Mouse (Mus musculus) ES-E14 (cell line): ENCODE results near the gene As3mt. TPM values are rescaled to one million over a fixed set of nuclear protein-coding genes. Genes with fewer than 3 reads are reported as not detected.
A peak's percentile ranks its signal among the peaks of the same experiment; 100 is the strongest.

Experiments
- DNase-seq: peaks from one replicate; pipeline ENCODE4 v3.0.0-alpha.2; 2013; ENCODE audit warnings: low read depth, low spot score
- H3K27ac ChIP-seq: 2 replicates; pipeline ENCODE4 v1.5.1; 2012; ENCODE audit warnings: low read depth, mild to moderate bottlenecking, low read length, moderate library complexity, mixed read lengths; ENCODE audit not compliant: poor library complexity, insufficient read depth, severe bottlenecking
- H3K36me3 ChIP-seq: 2 replicates; pipeline ENCODE4 v1.6.1; 2012; ENCODE audit warnings: mild to moderate bottlenecking, low read length, moderate library complexity, mixed read lengths; ENCODE audit not compliant: control insufficient read depth, poor library complexity, insufficient read depth, severe bottlenecking
- H3K4me1 ChIP-seq, 2 experiments: fragments of 150-350 bp in 1 of 2; sonication (generic) in 1 of 2; 2 replicates each; pipeline ENCODE4 v1.6.1; 2012; ENCODE audit warnings: low read length in 2 of 2, mild to moderate bottlenecking in 1 of 2, mixed read lengths in 1 of 2; ENCODE audit not compliant: control insufficient read depth in 2 of 2, insufficient read depth in 2 of 2, poor library complexity in 1 of 2
- H3K4me3 ChIP-seq, 2 experiments: fragments of 150-350 bp in 1 of 2; sonication (generic) in 1 of 2; 2 replicates each; pipeline ENCODE4 v1.5.1; 2012; ENCODE audit warnings: low read length in 2 of 2, low read depth in 1 of 2, mild to moderate bottlenecking in 1 of 2, mixed read lengths in 1 of 2; ENCODE audit not compliant: insufficient read depth in 1 of 2, poor library complexity in 1 of 2, severe bottlenecking in 1 of 2
- H3K9ac ChIP-seq: 2 replicates; pipeline ENCODE4 v1.6.1; 2012; ENCODE audit warnings: low read depth, mild to moderate bottlenecking, low read length, mixed read lengths; ENCODE audit not compliant: poor library complexity, insufficient read depth, severe bottlenecking
- H3K9me3 ChIP-seq: fragments of 150-350 bp; sonication (generic); 2 replicates; pipeline ENCODE4 v1.6.1; 2012; ENCODE audit warnings: low read depth, mild to moderate bottlenecking, low read length; ENCODE audit not compliant: control insufficient read depth, insufficient read depth
- CHD2 ChIP-seq: IDR thresholded peaks from 2 replicates; pipeline ENCODE4 v1.6.1; 2014; ENCODE audit warnings: mild to moderate bottlenecking, low read depth, low read length, inconsistent platforms
- HCFC1 ChIP-seq: IDR thresholded peaks from 2 replicates; pipeline ENCODE4 v1.6.1; 2012; ENCODE audit warnings: low read length, inconsistent platforms, borderline replicate concordance; ENCODE audit not compliant: insufficient read depth
- MAFK ChIP-seq: IDR thresholded peaks from 2 replicates; pipeline ENCODE4 v1.6.1; 2014; ENCODE audit warnings: mild to moderate bottlenecking, low read depth, low read length, inconsistent platforms; ENCODE audit not compliant: insufficient read depth
- ZC3H11A ChIP-seq: IDR thresholded peaks from 2 replicates; pipeline ENCODE4 v1.6.1; 2012; ENCODE audit warnings: low read depth, mild to moderate bottlenecking, inconsistent platforms, low read length, borderline replicate concordance
- ZNF384 ChIP-seq: IDR thresholded peaks from 2 replicates; pipeline ENCODE4 v1.6.1; 2012; ENCODE audit warnings: low read depth, low read length, inconsistent platforms
- in situ Hi-C, 2 experiments: fragments of 600-800 bp; cut with MboI; formaldehyde crosslinking; loops; one replicate each; pipeline ENCODE4 v1.15.1; 2025; ENCODE audit warnings: low sequenced_read_pairs in 2 of 2, inconsistent platforms in 1 of 2; ENCODE audit not compliant: unreplicated experiment in 2 of 2
- total RNA-seq: library from RNA; depleted of rRNA; stranded (reverse); fragments of 300-350 nt; gene quantifications from 2 replicates; pipeline ENCODE4 v1.2.3, GENCODE M21; 2012

Gene As3mt
- total RNA-seq, 1 experiment = 11.0 TPM

GRCm38 (mm10) chr19:46669802-46670201 is 37.5 kb upstream of the As3mt start:
- Histone ChIP-seq H3K27ac (no peak overlapping the region), H3K9ac (no peak overlapping the region), H3K4me1 (no peaks in the 10 kb centered on the region), H3K9me3 (no peaks in the 10 kb centered on the region), H3K36me3 (no peaks in the 10 kb centered on the region), H3K4me3 (no peak overlapping the region)
- TF ChIP-seq ZNF384 (no peak), MAFK (no peak), CHD2 (no peak), ZC3H11A (no peak), HCFC1 (no peak)
- DNase-seq = no peak
- in situ Hi-C loops = loop anchor here (10.0 kb wide), 1 partner anchor 205 kb away; no protein-coding TSS in a partner anchor

- peak; percentile 36 for DNase-seq
- Histone ChIP-seq H3K9ac (no peak overlapping the region), H3K4me1 (no peaks in the 10 kb centered on the region), H3K4me3 (no peak overlapping the region), H3K9me3 (no peaks in the 10 kb centered on the region), H3K27ac (no peak overlapping the region), H3K36me3 (no peaks in the 10 kb centered on the region)
- TF ChIP-seq ZC3H11A = peak; percentile 92; the same call in 1 of the 2 replicates
- TF ChIP-seq ZNF384 = no peak
- in situ Hi-C loops = no loop called here
Measured at GRCm38 (mm10) chr19:46670691-46671090, 36.6 kb upstream of the As3mt start.

- Histone ChIP-seq H3K4me1 (no peaks in the 10 kb centered on the region), H3K9me3 (no peaks in the 10 kb centered on the region), H3K27ac (no peak within 1 kb of the TSS), H3K9ac (no peak within 1 kb of the TSS), H3K4me3 (no peak within 1 kb of the TSS), H3K36me3 (no peaks in the 10 kb centered on the region)
- DNase-seq = no peak
- no peak for TF ChIP-seq ZC3H11A
- no peak for TF ChIP-seq MAFK
- TF ChIP-seq HCFC1 = no peak
- TF ChIP-seq CHD2 = no peak
- in situ Hi-C loops = no loop called here
Measured at GRCm38 (mm10) chr19:46672766-46673418, 34.4 kb upstream of the As3mt start, which contains the start of gene Cyp17a1. Gene Cyp17a1 (minus strand): TSS chr19:46673172.

DNA sequence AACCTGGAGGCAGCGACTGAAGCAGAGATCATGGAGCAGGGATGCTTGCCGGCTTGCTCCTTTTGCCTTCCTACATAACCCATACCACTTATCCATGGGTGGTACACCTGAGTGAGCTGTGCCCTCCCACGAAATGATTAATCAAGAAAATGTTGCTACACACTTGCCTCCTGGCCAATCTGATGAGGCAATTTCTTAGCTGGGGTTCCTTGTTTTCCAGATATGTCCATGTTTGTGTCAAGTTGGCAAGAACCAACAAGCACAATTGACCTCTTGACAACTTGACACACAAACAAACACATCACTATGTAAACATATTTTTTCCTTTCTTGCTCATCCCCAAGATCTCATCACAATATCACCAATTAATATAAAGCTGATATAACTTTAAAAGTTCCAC is 31.6 kb upstream of the As3mt start:
- no peaks in the 10 kb centered on the region for H3K9me3 ChIP-seq
- no peak overlapping the region for H3K9ac ChIP-seq
- TF ChIP-seq ZNF384 (no peak), CHD2 (no peak), MAFK (no peak), ZC3H11A (no peak), HCFC1 (no peak)
- no peaks in the 10 kb centered on the region for H3K36me3 ChIP-seq
- in situ Hi-C loops = loop anchor here in 1 of 2 experiments (5.0 kb wide), 1 partner anchor 57 kb away; no protein-coding TSS in a partner anchor
- H3K27ac ChIP-seq = no peak overlapping the region
- H3K4me3 ChIP-seq = no peak overlapping the region
- H3K4me1 ChIP-seq = no peaks in the 10 kb centered on the region
- DNase-seq = no peak
